Mouse (Mus musculus) heart, adult 18-20 months (tissue): ENCODE data around the gene Padi1. TPM values are rescaled to one million over a fixed set of nuclear protein-coding genes. Genes with fewer than 3 reads are reported as not detected.

Experiments
- DNase-seq, 2 experiments: peaks; one replicate each; pipeline ENCODE4 v3.0.0; 2021 to 2022; ENCODE audit warnings: mixed read lengths in 1 of 2
- total RNA-seq, 2 experiments: library from RNA; stranded (reverse); gene quantifications; 2 replicates each; pipeline ENCODE4 v1.2.3; 2021

Gene Padi1
- total RNA-seq, 2 experiments from 2014 or later: 0.23 TPM; not detected in 1

DNA sequence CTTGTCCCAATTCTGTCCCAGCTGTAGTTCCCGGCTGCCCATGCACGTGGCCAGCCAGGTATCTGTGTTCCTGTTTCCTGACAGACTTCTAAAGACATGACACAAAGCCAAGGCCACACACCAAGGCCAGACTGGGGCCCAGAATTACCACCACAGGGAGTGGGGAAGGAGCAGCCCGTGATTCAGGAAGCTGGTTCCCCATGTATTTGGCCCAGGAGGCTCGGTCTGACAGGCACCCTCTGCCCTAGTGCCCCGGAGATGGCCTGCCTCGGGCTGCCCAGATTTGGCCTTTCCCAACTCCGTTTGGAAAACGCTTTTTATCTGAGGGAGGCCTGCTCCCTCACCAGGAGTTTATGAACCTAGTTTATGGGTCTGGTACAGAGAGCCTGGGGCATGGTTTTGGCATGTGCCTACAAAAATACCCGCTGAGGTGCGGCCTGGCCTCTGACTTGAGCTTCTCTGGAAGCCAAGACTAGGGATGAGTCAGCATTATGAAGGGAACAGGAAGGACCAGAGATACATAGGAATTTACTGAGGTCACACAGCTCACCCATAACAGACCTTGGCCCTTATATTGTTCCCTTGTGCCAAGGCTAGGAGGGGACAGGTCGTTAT lies 16.6 kb upstream of the Padi1 start:
- no peak for DNase-seq

- no peak for DNase-seq
Observed at GRCm38 (mm10) chr4:140860767-140861147, 15.2 kb upstream of the Padi1 start.

- peak in 1 of 2 experiments; percentile 7 for DNase-seq
Observed at GRCm38 (mm10) chr4:140860125-140860766, 14.7 kb upstream of the Padi1 start.

DNA sequence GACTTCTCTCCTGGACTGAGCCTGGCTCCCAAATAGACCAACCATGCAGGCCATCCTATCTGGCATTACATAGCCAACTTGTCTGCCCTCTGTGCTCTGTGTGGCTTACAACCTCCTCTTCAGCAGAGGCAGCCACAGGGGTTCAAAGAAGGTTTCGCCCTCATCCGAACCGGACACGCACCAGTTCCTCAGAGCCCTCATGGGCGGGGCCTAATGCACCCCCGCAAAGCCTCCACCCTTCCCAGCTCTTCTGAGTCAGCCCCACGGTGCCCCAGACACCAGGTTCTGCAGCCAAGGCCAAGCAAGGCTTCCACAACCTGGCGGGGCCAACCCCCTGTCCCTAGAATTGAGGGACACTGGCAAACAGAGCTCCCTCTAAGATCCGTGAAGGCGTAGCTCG lies 13.7 kb upstream of the Padi1 start:
- no peak for DNase-seq

DNA sequence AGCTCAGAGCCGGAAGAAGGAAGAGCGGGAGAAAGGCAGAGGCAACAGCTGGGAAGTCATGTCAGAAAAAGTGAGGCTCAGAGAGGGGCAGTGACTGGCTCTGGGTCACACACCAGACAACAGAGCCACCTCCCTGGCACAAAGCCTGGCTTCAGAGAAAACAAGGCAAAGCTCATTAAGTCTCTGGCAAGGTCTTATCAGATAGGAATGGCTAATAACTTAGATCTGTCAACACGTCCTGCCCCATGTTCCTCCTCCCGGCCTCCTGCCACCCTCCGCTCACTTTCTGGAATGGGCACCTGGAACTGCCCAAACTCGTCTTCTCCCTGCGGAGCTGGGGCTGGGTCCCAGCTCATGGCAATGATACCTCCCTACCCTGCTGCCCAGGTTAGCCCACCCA lies 12.2 kb upstream of the Padi1 start:
- DNase-seq: no peak

DNA sequence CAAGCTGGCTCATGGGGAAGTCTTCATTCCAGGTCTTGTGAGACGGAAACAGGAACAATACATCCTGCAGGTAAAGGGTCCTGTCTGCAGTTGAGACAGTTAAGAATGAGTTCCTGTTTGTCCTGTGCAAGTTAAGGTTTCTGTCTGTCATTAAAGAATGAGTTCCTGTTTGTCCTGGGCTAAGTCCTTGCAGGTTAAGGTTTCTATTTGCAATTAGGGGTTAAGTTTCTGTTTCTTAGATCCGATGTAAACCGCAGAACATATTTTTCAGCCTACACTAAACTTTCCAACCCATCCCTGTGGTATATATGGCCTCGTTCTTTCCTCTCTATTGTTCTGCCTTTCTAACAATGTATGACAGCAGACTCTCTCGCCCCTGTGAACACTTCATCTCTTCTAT lies 11.5 kb upstream of the Padi1 start:
- DNase-seq: no peak

- no peak for DNase-seq
Observed at GRCm38 (mm10) chr4:140855151-140855550, 9.6 kb upstream of the Padi1 start.

GRCm38 (mm10) chr4:140854455-140854864 lies 8.9 kb upstream of the Padi1 start:
- peak in 1 of 2 experiments; percentile 25 for DNase-seq

DNA sequence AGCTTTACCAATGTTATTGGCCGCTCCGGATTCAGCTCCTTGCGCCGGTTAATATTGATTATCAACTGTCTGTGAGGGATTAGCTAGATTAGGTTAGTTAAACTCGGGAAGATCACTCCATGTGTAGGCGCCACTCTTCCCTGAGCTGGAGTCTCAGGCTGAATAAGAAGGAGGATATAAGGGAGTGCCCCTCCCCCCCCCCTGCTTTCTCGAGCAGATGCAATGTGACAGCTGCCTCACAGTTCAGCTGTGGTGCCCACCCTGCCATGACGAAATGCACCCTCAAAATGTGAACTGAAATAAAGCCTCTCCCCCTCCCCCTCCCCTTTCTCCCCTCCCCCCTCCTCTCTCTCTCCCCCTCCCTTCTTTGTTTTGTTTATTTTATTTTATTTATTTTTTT lies 8.0 kb upstream of the Padi1 start:
- no peak for DNase-seq

GRCm38 (mm10) chr4:140849310-140849709 lies 3.7 kb upstream of the Padi1 start:
- DNase-seq: no peak

DNA sequence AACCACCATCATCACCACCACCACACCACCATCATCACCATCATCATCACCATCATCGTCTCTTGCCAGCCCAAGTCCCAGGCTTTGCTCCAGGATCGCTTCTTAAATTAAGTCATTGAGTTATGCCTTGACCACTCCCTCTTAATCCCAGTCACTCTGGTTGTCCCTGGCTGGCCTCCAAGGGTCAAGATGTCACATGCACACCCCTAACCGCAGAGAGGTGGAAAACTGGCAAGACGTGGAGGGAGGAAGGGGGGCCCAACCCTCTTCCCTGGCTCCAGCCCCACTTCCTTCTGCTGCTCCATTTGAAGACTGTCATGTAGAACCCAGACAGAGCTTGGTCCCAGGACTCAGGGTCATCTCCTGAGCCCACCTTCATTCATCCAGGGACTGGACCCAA lies 587 bp downstream of the Padi1 start:
- no peak for DNase-seq

DNA sequence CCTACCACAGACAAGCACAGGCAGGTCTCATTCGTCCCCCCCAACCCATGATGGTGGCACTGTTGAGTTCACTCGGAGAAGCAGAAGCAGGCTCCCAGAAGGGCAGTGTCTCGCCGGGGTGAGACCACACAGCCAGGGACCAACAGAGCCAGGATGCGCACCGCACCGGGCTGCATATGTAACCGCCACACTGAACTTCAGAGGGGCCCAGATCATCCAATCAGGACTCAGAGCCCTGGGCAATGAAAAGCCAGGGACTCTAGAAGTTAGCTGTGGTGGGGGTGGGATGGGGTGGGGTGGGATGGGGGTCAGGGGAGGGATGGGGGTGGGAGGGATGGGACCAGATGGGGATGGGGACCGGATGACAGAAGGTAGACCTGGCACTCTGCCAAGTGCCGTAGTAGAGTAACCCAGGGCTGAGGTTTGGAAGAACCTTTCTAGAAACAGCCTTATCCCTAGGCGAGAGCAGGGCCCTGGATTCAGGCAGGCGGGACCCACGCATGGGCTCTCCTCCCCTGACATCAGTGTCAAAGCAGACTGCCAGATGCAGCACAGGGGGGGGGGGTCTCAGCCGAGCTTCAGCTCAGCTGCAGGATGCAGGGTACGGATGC lies 1.8 kb downstream of the Padi1 start:
- DNase-seq: no peak

- no peak for DNase-seq
Observed at GRCm38 (mm10) chr4:140842909-140843308, 2.7 kb downstream of the Padi1 start.

GRCm38 (mm10) chr4:140837879-140838278 lies 7.7 kb downstream of the Padi1 start:
- DNase-seq: peak in 1 of 2 experiments; percentile 16

GRCm38 (mm10) chr4:140836208-140836866 lies 9.2 kb downstream of the Padi1 start:
- DNase-seq: no peak

GRCm38 (mm10) chr4:140835682-140836081 lies 9.9 kb downstream of the Padi1 start:
- no peak for DNase-seq

DNA sequence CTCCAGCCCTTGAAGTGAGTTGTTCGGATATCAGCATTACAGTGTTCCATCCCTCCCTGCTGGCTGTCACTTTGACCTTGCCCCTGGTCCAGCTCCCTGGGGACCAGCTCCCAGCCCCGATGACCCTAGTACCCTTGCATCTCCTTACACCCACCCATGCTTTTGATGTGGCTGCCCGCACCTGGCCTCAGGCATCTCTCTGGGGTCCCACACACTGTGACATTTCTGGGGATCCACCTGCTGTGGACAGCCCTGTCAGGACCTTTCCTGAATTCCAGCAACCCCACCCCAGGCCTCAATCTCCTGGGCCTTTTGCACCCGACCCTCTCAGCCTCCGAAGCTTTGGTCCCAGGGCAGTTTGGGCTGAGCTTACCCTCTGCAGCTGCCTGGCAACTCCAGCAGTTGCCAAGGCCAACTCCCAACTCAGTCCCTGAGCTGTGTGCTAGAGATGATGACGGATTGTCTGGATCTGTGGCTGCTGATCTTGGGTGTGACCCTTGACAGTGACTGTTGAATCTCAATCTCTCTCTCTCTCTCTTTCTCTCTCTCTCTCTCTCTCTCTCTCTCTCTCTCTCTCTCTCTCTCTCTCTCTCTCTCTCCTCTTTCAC lies 11.1 kb downstream of the Padi1 start:
- no peak for DNase-seq

DNA sequence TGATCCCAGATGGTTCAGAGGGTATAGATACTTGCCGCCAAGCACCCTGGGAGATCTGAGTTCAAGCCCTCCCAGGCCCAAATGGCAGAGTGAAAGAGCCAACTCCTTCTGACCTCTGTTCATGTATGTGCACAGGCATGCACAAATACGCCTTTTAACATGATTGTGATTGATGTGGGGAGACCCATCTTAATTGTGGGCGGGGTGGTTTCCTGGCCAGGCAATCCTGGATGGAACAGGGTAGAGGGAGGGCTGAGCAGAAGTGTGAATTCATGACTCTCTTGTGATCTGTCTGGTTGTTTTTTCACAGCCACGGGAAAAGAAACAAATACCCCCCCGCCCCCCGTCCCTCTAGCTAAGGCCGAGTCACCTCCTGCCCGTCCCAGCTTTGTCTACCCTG lies 12.8 kb downstream of the Padi1 start:
- DNase-seq: no peak

- DNase-seq: no peak
Observed at GRCm38 (mm10) chr4:140831808-140832207, 13.8 kb downstream of the Padi1 start.

- DNase-seq: no peak
Observed at GRCm38 (mm10) chr4:140827237-140827636, 18.3 kb downstream of the Padi1 start.

GRCm38 (mm10) chr4:140825942-140826341 lies 19.6 kb downstream of the Padi1 start:
- no peak for DNase-seq

GRCm38 (mm10) chr4:140821988-140822387 lies 23.6 kb downstream of the Padi1 start:
- DNase-seq: peak in 1 of 2 experiments; percentile 54

- DNase-seq: no peak
Observed at GRCm38 (mm10) chr4:140817413-140817812, 28.2 kb downstream of the Padi1 start.
